Mouse (Mus musculus) layer of hippocampus, adult 2 months (tissue): ENCODE data around the gene Tnfaip2. TPM values are rescaled to one million over a fixed set of nuclear protein-coding genes. Genes with fewer than 3 reads are reported as not detected.

Source experiments
- DNase-seq, 2 experiments: peaks; one replicate each; pipeline ENCODE4 v3.0.0; 2022; ENCODE audit warnings: low spot score in 2 of 2
- H3K27ac ChIP-seq: fragments of 200-600 bp; 2 replicates; pipeline ENCODE4 v1.8.1; 2022
- H3K4me3 ChIP-seq: fragments of 200-600 bp; 2 replicates; pipeline ENCODE4 v1.8.1; 2022; ENCODE audit warnings: mild to moderate bottlenecking
- CTCF ChIP-seq: fragments of 200-600 bp; conservative IDR thresholded peaks from 2 replicates; pipeline ENCODE4 v1.8.1; 2022; ENCODE audit warnings: antibody characterized with exemption, mild to moderate bottlenecking, moderate library complexity
- total RNA-seq, 2 experiments: library from RNA; stranded (reverse); gene quantifications; 2 replicates each; pipeline ENCODE4 v1.2.3; 2021

Gene Tnfaip2
- total RNA-seq, 2 experiments from 2014 or later = 0.59 to 0.76 TPM

DNA sequence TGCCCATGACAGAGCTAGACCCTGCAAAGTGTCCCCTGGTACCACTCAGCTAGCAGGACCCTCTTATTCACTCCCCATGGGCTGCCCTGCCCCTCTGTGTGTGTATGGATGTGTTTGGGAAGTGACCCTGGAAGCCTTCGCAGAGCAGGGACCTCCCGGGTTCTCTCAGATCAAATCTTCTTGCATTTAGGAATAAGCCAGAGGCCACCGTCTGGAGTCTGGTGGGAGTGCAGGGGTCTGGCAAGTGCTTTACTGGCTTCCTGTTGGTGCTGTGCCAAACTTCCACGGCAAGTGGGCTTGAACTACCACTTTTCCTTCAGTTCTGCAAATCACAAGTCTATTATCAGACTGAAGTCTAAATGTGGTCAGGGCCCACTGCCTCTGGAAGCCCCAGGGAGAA is 11.8 kb downstream of the Tnfaip2 start:
- DNase-seq = no peak
- no peak overlapping the region for H3K27ac ChIP-seq
- H3K4me3 ChIP-seq = no peak overlapping the region
- no peak for TF ChIP-seq CTCF

DNA sequence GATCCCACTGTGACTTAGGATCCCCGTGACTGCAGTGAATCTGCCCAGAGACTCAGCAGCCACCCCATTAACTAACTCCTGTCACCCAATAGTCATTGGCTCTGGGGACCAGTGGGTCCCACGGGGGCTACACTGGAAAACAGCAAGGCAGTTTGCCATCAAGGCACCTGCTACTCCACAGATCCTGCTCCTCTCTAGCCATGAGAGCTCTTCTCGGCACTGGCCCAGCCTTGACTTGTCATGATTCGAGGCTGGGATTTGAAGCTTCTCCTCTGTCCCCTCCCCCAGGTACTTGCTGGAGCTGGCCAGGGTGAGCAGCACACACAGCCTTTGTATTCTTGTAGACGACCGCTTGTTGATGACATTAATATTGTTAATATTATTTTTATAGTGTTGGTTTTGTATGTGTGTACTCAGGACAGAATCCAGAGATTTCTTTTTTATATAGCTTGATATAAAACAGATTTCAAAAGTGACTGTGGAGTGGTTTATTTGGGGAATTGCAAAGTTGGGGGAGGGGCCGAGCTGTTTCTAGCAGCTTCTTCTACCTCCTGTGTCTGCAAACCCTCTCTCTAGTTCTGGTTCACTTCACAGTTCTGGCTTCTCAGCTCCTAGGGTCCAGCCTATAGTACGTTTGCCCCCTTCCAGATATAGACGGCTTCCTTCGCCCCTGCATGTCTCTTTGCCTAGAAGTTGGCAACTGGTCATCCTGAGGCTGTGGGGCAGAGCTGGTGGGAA is 12.4 kb downstream of the Tnfaip2 start:
- no peak for TF ChIP-seq CTCF
- no peak for DNase-seq
- H3K27ac ChIP-seq = no peak overlapping the region
- no peak overlapping the region for H3K4me3 ChIP-seq

DNA sequence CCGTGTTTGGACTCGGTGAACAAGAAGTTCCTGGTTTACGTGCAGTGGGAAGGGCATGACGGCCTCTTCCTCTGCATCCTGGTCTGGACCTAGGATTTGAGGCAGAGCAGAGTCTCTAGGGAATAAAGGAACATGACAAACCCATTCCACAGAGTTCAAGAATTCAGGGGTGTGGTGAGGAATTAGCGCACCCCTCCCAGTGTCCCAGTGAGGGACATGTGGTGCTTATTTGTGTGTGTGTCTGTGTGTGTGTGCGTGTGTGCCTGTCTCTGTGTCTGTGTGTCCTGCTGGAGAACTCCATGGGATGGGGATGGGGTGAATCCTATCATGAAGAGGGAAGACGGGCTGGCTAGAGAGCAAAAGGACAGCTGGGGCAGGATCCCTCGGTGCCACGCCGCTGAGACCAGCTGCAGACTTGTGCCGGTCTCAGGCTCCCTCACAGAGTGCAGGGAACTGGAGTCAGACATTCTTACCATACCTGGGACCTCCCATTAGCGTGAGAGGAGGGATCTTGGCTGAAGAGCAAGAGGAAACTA is 13.1 kb downstream of the Tnfaip2 start:
- no peak for TF ChIP-seq CTCF
- Histone ChIP-seq H3K4me3 (no peak overlapping the region), H3K27ac (no peak overlapping the region)
- no peak for DNase-seq

DNA sequence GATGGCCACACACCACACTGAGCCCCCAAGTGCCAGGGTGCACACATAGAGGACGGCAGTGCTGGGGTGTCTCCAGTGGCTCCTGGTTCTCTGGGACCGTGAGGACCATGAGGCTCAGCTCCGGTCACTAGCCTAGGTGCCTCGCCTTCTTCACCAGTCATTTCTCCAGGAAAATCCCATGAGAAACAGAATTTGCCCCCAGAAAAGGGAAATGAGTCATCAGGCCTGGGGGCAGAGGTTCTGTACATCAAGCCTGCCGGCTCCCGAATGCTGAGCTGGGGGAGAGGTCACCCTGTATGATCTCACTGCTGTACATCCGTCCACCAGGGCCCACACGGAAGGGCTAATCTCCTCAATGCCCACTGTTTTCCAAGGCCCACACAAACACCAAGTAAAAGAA is 13.6 kb downstream of the Tnfaip2 start:
- no peak overlapping the region for H3K27ac ChIP-seq
- TF ChIP-seq CTCF = no peak
- DNase-seq = no peak
- no peak overlapping the region for H3K4me3 ChIP-seq

DNA sequence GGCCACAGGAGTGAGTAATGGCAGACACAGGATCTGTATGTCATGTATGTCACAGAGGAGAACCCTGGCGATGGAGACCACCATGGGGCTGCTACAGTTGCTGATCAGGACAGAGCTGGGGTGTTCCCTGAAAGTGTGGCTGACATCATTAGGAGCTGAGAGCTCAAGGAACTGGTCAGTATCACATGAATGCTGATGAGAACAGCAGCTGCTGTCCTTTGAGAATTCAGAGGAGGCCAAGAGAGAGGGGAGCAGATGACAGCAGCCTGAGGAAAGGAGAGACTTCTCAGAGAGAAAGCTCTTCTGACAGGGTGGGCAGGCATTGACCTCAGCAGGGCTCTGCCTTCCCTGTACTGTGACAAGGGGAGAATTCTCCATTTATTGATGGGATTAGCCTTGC is 15.5 kb downstream of the Tnfaip2 start:
- no peak overlapping the region for H3K27ac ChIP-seq
- no peak overlapping the region for H3K4me3 ChIP-seq
- no peak for DNase-seq
- no peak for TF ChIP-seq CTCF

DNA sequence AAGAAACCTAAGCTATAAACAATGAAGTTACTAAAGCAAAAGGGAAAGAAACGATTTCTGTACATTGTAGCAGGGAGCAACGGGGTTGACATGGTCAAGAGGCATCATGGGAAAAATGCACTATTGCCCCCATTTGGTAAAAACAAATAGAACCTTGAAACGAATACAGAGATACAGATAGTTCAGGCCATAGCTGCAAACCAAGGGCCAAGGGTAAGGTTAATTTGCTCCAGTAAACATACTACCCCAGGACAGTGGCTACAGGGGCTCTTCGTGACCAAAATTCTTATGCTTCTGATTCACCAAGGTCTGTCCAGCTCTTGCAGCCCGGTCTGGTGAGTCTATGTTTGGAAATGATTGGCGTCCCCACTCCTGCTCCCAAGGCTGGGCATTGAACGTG is 21.3 kb downstream of the Tnfaip2 start:
- TF ChIP-seq CTCF = no peak
- DNase-seq = no peak
- Histone ChIP-seq H3K4me3 (no peak overlapping the region), H3K27ac (no peak overlapping the region)

DNA sequence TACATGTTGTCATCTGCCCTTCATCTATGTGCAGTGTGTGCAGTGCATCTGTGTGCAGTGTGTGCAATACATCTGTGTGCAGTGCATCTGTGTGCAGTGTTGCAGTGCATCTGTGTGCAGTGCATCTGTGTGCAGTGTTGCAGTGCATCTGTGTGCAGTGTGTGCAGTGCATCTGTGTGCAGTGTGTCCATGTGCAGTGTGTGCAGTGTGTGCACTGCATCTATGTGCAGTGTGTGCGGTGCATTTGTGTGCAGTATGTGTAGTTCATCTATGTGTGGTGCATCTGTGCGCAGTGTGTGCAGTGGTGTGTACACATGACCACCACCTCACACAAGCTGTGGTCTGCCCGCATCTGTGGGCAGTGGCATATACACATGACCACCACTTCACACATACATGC is 24.1 kb downstream of the Tnfaip2 start:
- DNase-seq = no peak
- Histone ChIP-seq H3K27ac (no peak overlapping the region), H3K4me3 (no peak overlapping the region)
- no peak for TF ChIP-seq CTCF

DNA sequence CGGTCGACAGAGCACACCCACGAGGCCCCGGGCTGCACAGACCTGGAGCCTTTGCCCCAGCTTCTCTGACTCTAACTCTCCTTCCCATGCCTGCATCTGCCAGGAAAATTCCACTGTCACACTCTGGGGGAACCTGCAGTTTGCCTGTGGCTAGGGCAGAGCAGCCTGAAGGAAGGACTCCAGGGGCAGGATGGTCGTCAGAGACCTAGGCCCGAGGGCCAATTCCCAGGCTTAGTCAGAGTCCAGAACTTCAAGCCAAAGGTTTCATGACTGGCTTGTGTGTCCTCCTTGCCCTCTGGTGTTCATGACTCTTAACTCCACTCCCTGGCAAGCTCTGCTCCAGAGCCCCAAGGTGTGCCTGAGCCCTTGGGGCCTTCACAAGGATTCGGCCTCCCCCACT is 25.9 kb downstream of the Tnfaip2 start:
- no peak for DNase-seq
- TF ChIP-seq CTCF = no peak
- Histone ChIP-seq H3K27ac (no peak overlapping the region), H3K4me3 (no peak overlapping the region)

DNA sequence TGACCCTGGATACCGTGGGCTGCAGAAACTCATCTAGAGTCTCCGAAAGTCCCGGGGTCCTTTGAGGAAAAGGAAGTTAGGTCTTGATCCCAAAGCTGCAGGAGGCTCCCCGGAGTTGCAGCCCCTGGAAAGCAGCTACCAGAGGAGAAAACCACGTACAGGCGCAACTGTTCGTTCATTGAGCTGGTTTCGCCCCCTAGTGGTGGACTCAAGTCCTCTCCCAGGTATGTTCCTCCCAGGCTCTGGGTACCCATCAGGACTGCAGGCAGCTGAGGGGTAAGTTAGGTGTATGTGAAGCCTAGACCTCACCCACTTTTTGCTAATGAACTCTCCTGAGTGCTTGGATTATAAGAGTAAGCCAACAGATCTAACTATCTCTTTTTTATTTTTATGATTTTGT is 27.2 kb downstream of the Tnfaip2 start:
- Histone ChIP-seq H3K27ac (no peak overlapping the region), H3K4me3 (no peak overlapping the region)
- DNase-seq = peak; percentile 60 to 77
- peak; percentile 94 for TF ChIP-seq CTCF

DNA sequence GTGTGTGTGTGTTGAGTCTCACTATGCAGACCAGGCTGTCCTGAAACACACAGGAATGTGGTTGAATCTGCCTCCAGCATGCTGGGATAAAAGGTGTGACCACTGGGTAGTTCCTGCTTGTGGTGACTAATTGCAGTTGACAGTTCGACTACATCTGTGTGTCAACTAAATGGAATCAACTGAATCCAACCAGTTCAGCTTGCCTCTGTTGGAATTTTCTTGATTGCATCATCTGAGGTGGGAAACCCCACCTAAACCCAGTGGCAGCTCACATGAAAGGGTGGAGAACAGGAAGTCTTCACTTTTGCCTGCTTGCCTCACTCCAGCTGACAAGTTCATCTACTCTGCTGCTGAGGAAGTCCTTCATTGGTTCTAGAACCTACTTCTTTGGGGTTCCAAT is 28.9 kb downstream of the Tnfaip2 start:
- no peak for DNase-seq
- Histone ChIP-seq H3K27ac (no peak overlapping the region), H3K4me3 (no peak overlapping the region)
- TF ChIP-seq CTCF = no peak

DNA sequence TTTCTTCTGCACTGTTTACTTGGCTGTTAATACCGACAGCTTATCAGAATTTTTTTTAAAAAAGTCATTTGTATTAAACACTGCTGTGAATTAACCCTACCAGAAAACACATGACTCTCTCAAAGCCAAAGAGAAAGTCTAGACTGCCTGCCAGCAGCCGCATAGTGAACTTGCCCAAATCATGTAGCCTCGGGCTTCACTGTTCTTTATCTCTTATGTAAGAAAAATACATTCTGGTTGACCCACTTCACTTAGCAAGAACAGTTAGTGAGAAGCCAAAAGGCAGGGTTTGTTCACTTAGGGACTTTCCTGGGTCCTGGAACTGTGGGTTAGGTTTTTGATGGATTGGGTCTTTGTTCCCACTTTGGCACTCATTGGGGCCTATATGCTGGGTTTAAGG is 29.5 kb downstream of the Tnfaip2 start:
- H3K27ac ChIP-seq = no peak overlapping the region
- no peak for DNase-seq
- no peak overlapping the region for H3K4me3 ChIP-seq
- no peak for TF ChIP-seq CTCF

DNA sequence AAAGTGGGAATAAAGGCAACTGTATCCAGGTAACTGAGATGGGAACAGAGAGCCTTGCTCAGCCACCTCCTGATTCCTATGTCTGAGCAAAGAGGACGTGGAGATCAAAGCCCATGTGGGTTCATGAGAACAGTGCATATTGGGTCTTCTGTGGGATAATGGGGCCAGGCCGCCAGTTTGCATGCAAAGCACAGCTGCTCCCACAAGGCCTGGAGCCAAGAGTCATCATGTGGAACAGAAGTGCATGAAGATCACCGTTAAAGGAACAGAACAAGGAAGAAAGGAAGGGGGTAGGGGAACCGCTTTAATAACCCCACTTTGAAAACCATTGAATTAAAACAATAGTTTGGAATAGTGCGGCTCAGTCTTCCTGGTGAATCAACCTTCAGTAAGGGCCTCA is 30.6 kb downstream of the Tnfaip2 start:
- Histone ChIP-seq H3K4me3 (no peak overlapping the region), H3K27ac (peak overlapping the region; percentile 15; the same call in 1 of the 2 replicates)
- DNase-seq = peak in 1 of 2 experiments; percentile 34
- no peak for TF ChIP-seq CTCF

DNA sequence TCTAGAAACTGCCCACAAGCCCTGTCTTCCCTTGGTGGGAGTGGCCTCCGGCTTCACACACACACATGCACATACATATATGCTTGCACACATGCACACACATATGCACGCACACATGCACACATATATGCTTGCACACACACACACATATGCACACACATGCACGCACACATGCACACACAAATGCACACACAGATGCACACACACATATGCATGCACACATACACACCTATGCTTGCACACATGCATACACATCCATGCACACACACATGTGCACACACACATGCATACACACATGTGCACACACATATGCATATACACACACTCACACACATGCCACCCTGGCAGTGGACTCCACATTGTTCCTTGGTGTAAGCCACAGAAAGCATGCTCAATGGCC is 32.1 kb downstream of the Tnfaip2 start:
- no peak for DNase-seq
- no peak for TF ChIP-seq CTCF
- Histone ChIP-seq H3K27ac (no peak overlapping the region; the same call in 1 of the 2 replicates), H3K4me3 (no peak overlapping the region)
